Mouse (Mus musculus) ovary, adult 18-20 months (tissue): Measurements from ENCODE around the gene Rab6a.
"Not testable (repeated sequence)": the region's sequence is repeated elsewhere in the genome, so short reads cannot be mapped to it uniquely, and the experiment has no call there.

ENCODE experiments used
- DNase-seq: peaks from one replicate; pipeline ENCODE4 v3.0.0; 2022; ENCODE audit warnings: low spot score, mixed read lengths

Gene Rab6a

DNA sequence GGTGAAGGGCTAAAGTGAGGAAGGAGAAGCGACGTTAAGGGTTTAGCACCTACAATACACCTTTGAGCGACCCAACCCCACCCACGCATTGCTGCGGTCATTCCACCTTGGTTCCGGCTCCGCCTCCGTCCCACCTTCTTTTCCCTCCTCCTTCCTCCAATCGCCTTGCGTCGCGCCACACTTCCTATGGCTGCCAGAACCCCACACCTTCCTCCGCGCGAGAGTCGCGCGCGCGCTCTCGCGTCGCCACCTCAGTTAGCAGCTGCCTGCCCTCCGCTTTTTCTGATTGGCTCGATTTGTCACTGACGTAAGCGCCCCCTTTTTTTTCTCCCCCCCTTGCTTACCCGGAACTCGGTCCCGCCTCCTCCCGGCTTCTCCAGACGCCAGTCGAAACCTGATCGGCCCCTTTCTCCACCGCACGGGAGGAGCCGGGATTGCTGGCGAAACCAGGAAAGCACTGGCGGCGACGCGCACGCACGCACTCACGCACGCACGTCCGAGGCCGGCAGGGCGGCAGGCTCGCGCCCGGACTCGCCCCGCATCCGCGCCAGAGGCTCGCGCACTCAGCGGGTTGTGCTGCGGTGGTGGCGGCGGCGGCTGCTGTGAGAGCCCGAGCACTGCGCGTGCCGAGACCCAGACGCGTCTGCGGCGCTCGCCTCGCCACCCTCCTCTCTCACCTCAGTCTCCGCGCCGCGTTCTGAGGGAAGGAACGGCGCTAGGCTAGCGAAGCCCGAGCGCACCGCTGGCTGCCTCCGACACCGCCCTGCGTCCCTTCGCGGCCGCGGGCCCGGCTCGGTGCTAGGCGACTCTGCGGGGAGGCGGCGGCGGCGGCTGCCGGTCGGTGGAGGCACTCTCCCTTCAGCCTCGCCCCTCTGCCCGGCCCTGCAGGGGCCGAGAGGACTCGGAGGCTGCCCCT is at the start of gene Rab6a:
Rab6a (plus strand) TSS at position 197 of the 916 bp plus-strand sequence.
- peak; percentile 99 for DNase-seq

DNA sequence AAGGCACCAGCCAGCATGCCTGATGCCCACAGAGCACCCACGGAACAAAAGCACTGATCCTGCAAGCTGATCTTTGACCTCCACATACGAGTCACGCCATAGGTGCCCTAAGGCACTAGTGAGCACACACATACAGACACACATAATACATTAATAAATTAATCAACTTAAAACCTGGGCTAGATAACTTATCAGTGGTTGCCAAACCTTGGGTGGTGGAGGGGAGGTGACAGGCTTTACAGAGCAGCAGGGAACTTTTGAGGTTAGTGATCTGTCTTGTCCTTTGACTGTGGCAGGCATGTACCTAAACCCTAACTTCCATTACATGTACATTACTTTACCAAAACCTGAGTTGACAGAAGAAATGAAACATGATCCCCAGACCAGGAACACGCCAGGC is 47.9 kb upstream of the Rab6a start:
- DNase-seq: no peak

DNA sequence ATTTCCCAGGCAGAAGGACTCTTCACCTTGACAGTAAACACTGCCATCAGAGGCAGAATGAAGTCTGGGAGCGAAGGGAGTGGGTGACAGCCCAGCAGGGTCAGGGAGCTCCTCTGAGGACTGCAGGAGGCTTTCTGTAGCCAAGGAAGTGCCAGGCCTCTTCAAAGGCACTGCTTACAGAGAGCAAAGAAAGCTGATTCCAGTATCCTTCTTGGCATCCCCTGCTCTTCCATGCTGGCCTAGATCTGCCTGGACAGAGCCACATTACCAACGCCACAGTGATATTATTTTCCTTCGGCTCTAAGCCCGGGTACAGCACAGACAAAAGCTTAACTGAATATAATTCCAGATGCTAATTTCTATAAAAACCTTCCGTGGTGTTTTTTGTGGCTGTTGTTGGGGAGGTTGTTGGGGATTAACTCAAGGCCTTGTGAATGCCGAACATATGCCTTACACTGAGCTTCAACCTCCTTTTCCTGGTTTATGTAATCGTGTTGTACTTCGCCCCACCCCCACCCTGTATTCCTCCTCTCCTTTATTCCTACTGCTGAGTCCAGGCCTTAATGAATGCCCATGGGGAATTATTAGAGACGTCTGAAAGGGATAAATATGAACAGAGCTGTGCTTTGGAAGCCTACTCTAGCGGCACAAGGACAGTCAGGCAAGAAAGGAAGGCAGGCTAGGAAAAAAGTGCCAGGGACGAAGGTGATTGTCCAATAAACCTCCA is 45.2 kb upstream of the Rab6a start:
- DNase-seq: no peak

GRCm38 (mm10) chr7:100567238-100567637 is 40.0 kb upstream of the Rab6a start:
- DNase-seq: not testable (repeated sequence)

DNA sequence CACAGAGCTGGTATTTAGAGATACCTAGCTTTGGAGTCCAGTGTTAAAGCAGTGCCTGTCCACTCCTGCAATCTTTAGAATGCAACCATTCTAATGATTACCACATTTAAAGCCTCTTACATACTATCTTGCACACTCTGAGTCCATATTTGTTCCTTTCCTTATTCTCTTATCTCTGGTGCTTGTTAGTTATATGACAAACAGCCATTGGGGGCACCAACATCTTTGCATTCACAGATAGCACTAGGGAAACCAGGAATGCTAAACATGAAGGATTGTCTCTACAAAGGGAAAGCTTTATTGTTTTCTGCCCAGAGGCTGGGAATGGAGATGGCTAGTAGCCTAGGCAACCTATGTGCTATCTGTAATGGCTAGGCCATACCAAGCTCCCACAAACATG is 37.3 kb upstream of the Rab6a start:
- no peak for DNase-seq

GRCm38 (mm10) chr7:100570930-100571715 is 36.1 kb upstream of the Rab6a start:
- DNase-seq: no peak

DNA sequence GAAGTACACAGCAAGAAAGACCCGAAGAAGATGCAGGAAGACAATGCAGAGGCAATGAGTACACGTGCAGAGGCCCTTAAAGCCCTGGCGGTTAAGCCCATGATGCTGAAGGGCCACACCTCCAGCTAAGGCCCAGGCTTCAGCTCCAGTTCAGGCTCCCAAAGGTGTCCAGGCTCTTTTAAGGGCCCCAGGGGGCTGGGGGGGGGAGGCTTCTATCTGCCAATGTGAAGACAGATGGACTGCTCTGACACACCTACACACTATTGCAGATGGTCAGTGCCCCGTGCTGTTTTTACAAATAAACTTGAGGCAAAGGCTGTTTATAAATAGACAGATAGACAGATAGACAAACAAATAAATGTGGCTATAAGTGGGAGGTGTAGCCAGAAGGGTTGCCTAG is 35.1 kb upstream of the Rab6a start:
- no peak for DNase-seq

DNA sequence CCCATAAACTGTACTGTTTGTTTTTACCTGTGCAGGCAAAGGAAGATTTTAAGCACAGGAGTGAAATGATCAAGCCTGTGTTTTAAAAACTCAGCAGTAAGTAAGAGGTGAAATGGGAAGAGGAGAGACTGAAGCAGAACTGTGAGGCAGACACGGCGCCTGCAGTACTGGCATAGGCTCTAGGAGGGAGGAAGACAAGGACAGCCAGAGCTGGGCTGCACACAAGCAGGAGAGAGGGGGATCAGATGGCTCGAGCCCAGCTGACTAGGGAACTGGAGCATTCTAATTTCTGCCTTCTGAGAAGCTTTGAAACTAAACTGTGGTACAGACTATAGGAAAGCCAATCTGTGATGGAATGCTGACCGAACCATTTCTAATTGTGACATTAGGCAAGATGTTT is 34.5 kb upstream of the Rab6a start:
- no peak for DNase-seq

- DNase-seq: no peak
These were observed 28.4 kb upstream of the Rab6a start for GRCm38 (mm10) chr7:100578794-100579193.

- DNase-seq: no peak
These were observed 25.0 kb upstream of the Rab6a start for GRCm38 (mm10) chr7:100582235-100582634.

- peak; percentile 78 for DNase-seq
These were observed 24.4 kb upstream of the Rab6a start for GRCm38 (mm10) chr7:100582727-100583236.

GRCm38 (mm10) chr7:100589816-100590215 is 17.4 kb upstream of the Rab6a start:
- DNase-seq: no peak

DNA sequence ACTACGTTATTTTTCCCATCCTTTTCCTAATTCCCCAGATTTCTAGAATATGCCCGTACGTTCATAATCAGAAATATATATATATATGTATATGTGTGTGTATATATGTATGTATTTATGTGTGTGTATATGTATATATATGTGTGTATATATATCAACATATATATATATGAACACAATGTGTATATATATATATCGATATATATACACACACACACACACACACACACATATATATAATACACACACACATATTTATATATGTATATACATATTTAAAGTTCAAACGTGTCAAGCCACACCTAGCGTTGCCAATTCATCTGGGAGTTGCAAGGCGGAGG is 16.7 kb upstream of the Rab6a start:
- DNase-seq: no peak

- DNase-seq: peak; percentile 86
These were observed 16.2 kb upstream of the Rab6a start for GRCm38 (mm10) chr7:100590845-100591521.

GRCm38 (mm10) chr7:100591522-100591852 is 15.7 kb upstream of the Rab6a start:
- DNase-seq: no peak

DNA sequence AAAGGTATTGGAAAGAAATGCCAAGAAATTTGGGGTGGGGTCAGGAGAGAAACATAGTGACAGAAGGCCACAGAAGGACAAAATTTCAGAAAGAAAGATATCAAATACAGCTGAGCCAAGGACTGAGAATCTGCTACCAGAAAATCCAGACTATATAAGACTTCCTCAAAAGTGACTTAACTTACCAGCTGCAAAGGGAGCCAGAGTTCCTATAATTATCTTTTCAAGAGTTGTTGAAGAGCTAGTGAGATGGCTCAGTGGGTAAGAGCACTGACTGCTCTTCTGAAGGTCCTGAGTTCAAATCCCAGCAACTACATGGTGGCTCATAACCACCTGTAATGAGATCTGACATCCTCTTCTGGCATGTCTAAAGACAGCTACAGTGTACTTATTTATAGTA is 13.9 kb upstream of the Rab6a start:
- no peak for DNase-seq

DNA sequence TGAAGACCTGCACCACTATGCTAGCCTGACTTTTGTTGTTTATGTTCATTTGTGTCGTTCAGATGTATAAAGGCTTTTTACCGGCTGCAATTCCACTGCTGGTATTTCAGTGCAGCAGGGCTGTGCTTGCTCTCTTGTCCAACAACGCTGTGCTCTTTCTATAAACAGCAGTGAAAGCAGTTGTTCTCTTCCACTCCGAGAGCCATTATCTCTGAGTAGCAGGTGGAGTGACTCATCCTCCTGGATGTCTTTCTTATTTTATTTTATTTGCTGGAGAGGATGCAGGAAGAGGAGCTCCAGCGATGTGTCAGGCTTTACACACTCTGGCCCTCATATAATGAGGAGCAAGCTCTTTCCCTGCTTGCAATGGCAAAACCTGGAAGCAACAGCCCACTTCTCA is 7.0 kb upstream of the Rab6a start:
- no peak for DNase-seq

GRCm38 (mm10) chr7:100608130-100608741 is 1.0 kb downstream of the Rab6a start, which contains the start of gene Mrpl48:
TSS of gene Mrpl48 (minus strand) at chr7:100608301.
- peak; percentile 51 for DNase-seq

- DNase-seq: no peak
These were observed 1.7 kb downstream of the Rab6a start for GRCm38 (mm10) chr7:100608910-100609309.

DNA sequence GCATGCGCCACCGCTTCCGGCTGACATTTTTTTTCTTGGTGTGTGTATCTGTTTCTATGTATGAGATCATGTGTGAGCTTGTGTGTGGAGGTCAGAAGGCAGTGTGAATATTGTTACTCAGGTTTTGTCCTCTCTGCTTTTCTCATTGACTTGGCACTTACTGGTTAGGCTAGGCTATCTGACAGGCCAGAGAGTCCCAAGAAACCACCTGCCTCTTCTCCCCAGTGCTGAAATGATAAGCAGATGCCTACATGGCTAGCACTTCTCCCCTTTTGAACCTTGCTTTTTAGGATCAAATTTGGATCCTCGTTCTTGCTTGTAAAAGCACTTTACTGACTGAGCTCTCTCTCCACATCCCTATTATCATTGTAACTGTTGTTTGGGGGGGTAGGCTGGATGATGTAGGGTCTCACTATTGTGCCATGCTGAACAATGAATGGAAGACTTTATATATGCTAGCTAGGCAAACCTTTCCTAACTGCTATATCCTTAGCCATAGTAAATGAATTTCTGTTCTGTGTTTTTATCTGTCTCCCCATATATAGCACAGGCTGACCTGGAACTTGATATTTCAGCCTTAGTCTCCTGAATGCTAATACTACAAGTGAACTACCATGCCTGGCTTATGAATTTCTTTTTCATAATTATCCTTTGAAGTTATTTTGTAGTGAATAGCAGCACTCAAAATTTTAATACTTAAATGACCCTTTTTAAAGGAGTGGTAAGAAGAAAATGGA is 9.1 kb downstream of the Rab6a start:
- DNase-seq: no peak

- no peak for DNase-seq
These were observed 15.1 kb downstream of the Rab6a start for GRCm38 (mm10) chr7:100622277-100622676.
